Mouse (Mus musculus) liver, adult 2 months (tissue): ENCODE results near the gene N4bp2.

Experiments
- CTCF ChIP-seq: fragments of 200-500 bp; IDR thresholded peaks from 2 replicates; pipeline ENCODE4 v1.5.1; 2011; ENCODE audit warnings: low read depth, low read length, control low read depth
- POLR2A ChIP-seq: fragments of 200-500 bp; IDR thresholded peaks from 2 replicates; pipeline ENCODE4 v1.6.1; 2011; ENCODE audit warnings: low read length, control low read depth; ENCODE audit not compliant: insufficient read depth; ENCODE audit errors: extremely low read depth

DNA sequence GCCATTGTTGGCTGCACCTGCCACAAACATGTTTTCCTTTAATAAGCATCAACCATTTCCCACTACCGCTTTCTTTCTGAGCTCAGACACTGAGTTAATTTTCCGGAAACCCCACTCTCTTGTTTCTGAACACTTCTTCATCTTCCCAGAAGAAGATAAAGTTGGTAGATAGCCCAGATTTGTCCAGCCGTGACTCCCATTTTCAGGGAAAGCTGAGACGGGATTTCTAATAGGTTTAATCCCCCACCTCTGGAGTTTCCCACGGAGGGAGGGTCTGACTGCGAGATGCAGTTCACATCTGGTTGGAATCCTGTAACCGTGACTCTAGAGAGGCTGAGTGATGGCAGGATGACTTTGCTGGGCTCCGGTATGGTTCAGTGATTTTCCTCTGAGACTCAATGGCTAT is 91.5 kb downstream of the N4bp2 start:
- TF ChIP-seq CTCF (no peak), POLR2A (no peak)
